Comparison of ENCODE assay signal across 8 mouse cellular contexts in genomic region chr9:94537051-94537917, GRCm38 (mm10). TPM values are rescaled to one million over a fixed set of nuclear protein-coding genes. Genes with fewer than 3 reads are reported as not detected.
DNase-seq lines count a peak whose midpoint lies in the region; ATAC-seq lines count a peak whose summit lies in the region.

No protein-coding gene starts in this region.

- peak; percentile 74 for DNase-seq in adipocyte (ENCODE audit: low spot score)
- DNase-seq in embryo, embryonic 10 days (ENCODE audit: low spot score): peak; percentile 82
- DNase-seq in gastrocnemius, postnatal 10 days: peak; percentile 66
- DNase-seq in left cerebral cortex, postnatal 25 days (ENCODE audit: low spot score in 2 of 2): peak; percentile 65 to 76
- DNase-seq in mesoderm, embryonic 11.5 days (ENCODE audit: low read depth, low spot score): peak; percentile 76
- DNase-seq in right cerebral cortex, postnatal 25 days: peak; percentile 76
- DNase-seq in urinary bladder, postnatal 4 days (ENCODE audit: low spot score in 2 of 2): peak; percentile 63 to 68

- ATAC-seq in inflammation-experienced regulatory T-cells, adult 6 months: peak; percentile 27

- intact Hi-C loops in left cerebral cortex, postnatal 25 days (cut with DNase I): loop anchor here (1.0 to 5.0 kb wide), 6 partner anchors 75 to 1650 kb away; no protein-coding TSS in a partner anchor

RNA-seq across cellular contexts. Expression of gene 1190002N15Rik, which starts 0.6 kb away (rescaled TPM):
- total RNA-seq in gastrocnemius, postnatal 10 days (2021): 10 to 100 TPM; 14.9 to 19.7 TPM
- polyA plus RNA-seq in inflammation-experienced regulatory T-cells, adult 6 months (2017; shearing (Covaris generic)): 1 to 10 TPM; 3.7 to 6.8 (median 4.0) TPM
- 10 to 100 TPM; 35.6 to 46.1 TPM for total RNA-seq in left cerebral cortex, postnatal 25 days (2021)

Comparison
In these comparisons a context has a peak if more than half of its experiments do, and no peak if none do; other contexts are left out.
1. Peak in every context shown above with its lines: DNase-seq and ATAC-seq.